Mouse (Mus musculus): ENCODE data around the gene Agbl3. TPM values are rescaled to one million over a fixed set of nuclear protein-coding genes. Genes with fewer than 3 reads are reported as not detected.

Gene Agbl3
- total and polyA plus RNA-seq, 2 experiments from 2014 or later: 20.7 to 23.3 TPM

DNA sequence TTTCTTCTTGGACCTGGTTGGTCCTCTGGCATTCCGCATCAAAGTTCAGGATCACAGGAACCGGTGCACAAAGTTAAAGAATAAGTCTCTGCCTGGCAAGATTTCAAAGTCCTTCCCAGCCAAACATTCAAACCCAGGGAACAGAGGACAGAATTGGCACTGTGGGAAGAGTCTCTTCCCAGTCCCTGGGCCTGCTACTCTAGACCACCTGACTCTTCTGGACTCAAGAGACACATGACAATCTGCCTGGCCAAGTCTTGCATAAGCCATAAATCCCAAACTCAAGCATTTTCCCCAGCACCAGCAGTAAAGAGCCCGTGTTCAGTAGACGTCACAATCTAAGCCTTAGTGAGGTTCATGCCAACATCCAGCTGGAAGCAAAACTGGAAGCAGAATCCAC, 126.4 kb downstream of the Agbl3 start:
- Histone ChIP-seq H3K36me3 (ENCODE audit: insufficient read depth, low read length) (peaks cover 53% of the 10 kb centered on the region), H3K4me3 (ENCODE audit: low read depth, low read length) (no peak overlapping the region), H3K27ac (ENCODE audit: low read depth, low read length) (no peak overlapping the region), H3K27me3 (ENCODE audit: insufficient read depth, low read length) (no peaks in the 10 kb centered on the region), H3K9ac (replicated peaks; ENCODE audit: low read length, poor library complexity, severe bottlenecking) (no peak overlapping the region), H3K4me1 (ENCODE audit: insufficient read depth, low read length) (peaks cover 7% of the 10 kb centered on the region; the same call in 1 of the 2 replicates), H3K9me3 (ENCODE audit: low read length) (no peaks in the 10 kb centered on the region), H3K4me2 (ENCODE audit: low read depth, low read length, poor library complexity, severe bottlenecking) (no peak overlapping the region)
- TF ChIP-seq CTCF (IDR thresholded peaks at IDR 0.05): no peak
- DNase-seq (ENCODE audit: low spot score) (peak; percentile 19), ATAC-seq (ENCODE audit: low FRiP score) (no peak)
- 87% methylated on average over 4 of the region's 4 CpGs for WGBS

DNA sequence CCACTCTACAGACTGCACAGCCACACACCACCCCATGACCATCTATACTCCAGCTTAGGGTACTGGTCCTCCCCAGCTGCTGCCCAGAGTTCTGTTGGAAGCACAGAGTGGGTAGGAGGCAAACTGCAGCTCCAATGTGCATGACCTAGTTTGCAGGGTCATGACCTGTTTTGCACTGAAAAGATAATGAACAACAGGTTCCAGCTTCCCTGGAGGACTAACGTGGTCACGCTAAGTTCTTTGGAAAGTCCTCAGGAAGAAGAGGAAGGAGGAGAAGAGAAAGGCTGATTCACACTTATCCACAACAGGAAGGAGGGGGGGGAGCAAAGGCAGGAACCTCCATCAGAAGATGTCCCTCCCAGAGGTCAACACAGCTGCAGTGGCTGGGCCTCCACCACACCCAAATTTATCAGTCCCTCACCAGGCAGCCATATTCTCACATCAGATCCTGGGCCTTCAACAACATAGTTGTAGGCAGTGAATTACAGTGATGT, 126.9 kb downstream of the Agbl3 start:
- Histone ChIP-seq H3K4me3 (ENCODE audit: low read depth, low read length) (no peak overlapping the region), H3K9me3 (ENCODE audit: low read length) (no peaks in the 10 kb centered on the region), H3K27me3 (ENCODE audit: insufficient read depth, low read length) (no peaks in the 10 kb centered on the region), H3K4me1 (ENCODE audit: insufficient read depth, low read length) (peaks cover 7% of the 10 kb centered on the region; the same call in 1 of the 2 replicates), H3K4me2 (ENCODE audit: low read depth, low read length, poor library complexity, severe bottlenecking) (no peak overlapping the region), H3K9ac (replicated peaks; ENCODE audit: low read length, poor library complexity, severe bottlenecking) (no peak overlapping the region), H3K27ac (ENCODE audit: low read depth, low read length) (no peak overlapping the region), H3K36me3 (ENCODE audit: insufficient read depth, low read length) (peaks cover 48% of the 10 kb centered on the region)
- WGBS: 83% methylated on average over 2 of the region's 2 CpGs
- TF ChIP-seq CTCF (IDR thresholded peaks at IDR 0.05): no peak
- DNase-seq (ENCODE audit: low spot score) (no peak), ATAC-seq (ENCODE audit: low FRiP score) (no peak)

DNA sequence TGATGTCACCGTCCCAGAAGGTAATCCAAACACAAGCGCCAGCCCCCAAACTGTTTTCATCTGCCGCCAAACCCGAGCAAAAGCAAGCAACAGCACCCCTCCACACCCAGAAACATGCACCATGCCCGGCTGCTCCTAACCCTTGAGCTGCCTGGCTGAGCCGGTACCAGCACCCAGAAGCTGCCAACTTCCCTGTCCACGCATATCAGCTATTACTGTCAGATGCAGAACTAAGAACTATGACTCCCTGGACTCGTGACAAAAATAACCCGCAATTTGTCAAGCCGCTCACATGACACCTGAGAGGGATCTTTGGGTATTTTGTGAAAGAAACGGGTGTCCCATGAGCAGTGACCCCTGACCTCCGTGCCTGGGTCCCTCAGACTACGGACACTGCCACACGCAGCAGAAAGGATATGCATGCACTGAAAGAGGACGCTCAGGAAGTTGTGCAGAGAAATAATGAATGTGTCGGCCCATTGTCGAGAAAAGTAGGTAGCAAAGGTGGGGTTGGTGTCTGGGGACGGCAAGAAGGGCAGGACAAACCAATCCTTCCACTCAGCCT, 127.5 kb downstream of the Agbl3 start:
- H3K27me3 ChIP-seq (ENCODE audit: insufficient read depth, low read length): no peaks in the 10 kb centered on the region
- H3K4me1 ChIP-seq (ENCODE audit: insufficient read depth, low read length): peaks cover 7% of the 10 kb centered on the region; the same call in 1 of the 2 replicates
- H3K9ac ChIP-seq (replicated peaks; ENCODE audit: low read length, poor library complexity, severe bottlenecking): no peak overlapping the region
- WGBS: 91% methylated on average over 18 of the region's 18 CpGs
- ATAC-seq (ENCODE audit: low FRiP score) (no peak), DNase-seq (ENCODE audit: low spot score) (no peak)
- H3K36me3 ChIP-seq (ENCODE audit: insufficient read depth, low read length): peaks cover 42% of the 10 kb centered on the region
- no peak for TF ChIP-seq CTCF (IDR thresholded peaks at IDR 0.05)
- no peak overlapping the region for H3K4me2 ChIP-seq (ENCODE audit: low read depth, low read length, poor library complexity, severe bottlenecking)
- H3K4me3 ChIP-seq (ENCODE audit: low read depth, low read length): no peak overlapping the region
- H3K9me3 ChIP-seq (ENCODE audit: low read length): no peaks in the 10 kb centered on the region
- no peak overlapping the region for H3K27ac ChIP-seq (ENCODE audit: low read depth, low read length)

Other genes starting within 250 kb of the Agbl3 start
- 20.5 and 20.7 TPM in 2 replicates for gene Cald1, start 181.9 kb upstream of the Agbl3 start, total RNA-seq (2014; rRNA removed)
- gene Cald1, start 181.9 kb upstream of the Agbl3 start, polyA plus RNA-seq (2015; fragmentation: Nextera tagmentation; extraction: Ambion mirVana): 37.4 and 40.5 TPM in 2 replicates
- gene Tmem140, start 82.7 kb downstream of the Agbl3 start, total RNA-seq (2014; rRNA removed): 2.5 and 2.8 TPM in 2 replicates
- gene Tmem140, start 82.7 kb downstream of the Agbl3 start, polyA plus RNA-seq (2015; fragmentation: Nextera tagmentation; extraction: Ambion mirVana): 0.46 and 0.67 TPM in 2 replicates
- 2.8 and 6.0 TPM in 2 replicates for gene Cyren, start 97.6 kb downstream of the Agbl3 start, total RNA-seq (2014; rRNA removed)
- gene Cyren, start 97.6 kb downstream of the Agbl3 start, polyA plus RNA-seq (2015; fragmentation: Nextera tagmentation; extraction: Ambion mirVana): 4.8 and 4.9 TPM in 2 replicates
- 46.2 and 52.6 TPM in 2 replicates for gene Wdr91, start 130.4 kb downstream of the Agbl3 start, total RNA-seq (2014; rRNA removed)
- 17.7 and 19.1 TPM in 2 replicates for gene Wdr91, start 130.4 kb downstream of the Agbl3 start, polyA plus RNA-seq (2015; fragmentation: Nextera tagmentation; extraction: Ambion mirVana)
- gene Stra8, start 139.7 kb downstream of the Agbl3 start, total RNA-seq (2014; rRNA removed): not detected in 2 replicates
- gene Stra8, start 139.7 kb downstream of the Agbl3 start, polyA plus RNA-seq (2015; fragmentation: Nextera tagmentation; extraction: Ambion mirVana): not detected in 2 replicates
- gene Slc23a4, start 208.0 kb downstream of the Agbl3 start, total RNA-seq (2014; rRNA removed): 1.1 and 1.2 TPM in 2 replicates
- 0.43 and 0.87 TPM in 2 replicates for gene Slc23a4, start 208.0 kb downstream of the Agbl3 start, polyA plus RNA-seq (2015; fragmentation: Nextera tagmentation; extraction: Ambion mirVana)